Mouse (Mus musculus): ENCODE results near the gene Tmem216.

DNA sequence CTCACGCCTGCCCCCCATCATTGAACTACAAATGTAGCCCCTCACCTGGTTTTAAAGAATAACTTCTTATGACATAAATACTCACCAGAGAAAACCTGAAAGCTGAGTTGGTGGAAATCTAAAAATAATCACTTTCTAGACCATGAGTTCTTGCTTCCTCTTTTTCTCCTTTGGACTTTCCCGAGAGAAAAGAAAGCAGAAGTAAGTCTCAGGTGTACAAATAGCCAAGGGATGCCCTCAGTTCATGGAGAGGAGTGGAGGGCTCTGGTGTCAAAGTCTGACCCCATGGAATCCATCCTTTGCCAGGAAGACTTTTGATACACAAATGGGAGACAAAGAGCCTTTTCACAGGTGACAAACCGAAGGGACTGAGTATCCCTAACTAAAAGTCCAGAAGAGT lies 24.7 kb upstream of the Tmem216 start:
- TF ChIP-seq CTCF (IDR thresholded peaks at IDR 0.05; ENCODE audit: extremely low read depth, insufficient read depth, insufficient read length, insufficient replicate concordance) (no peak), POLR2A (IDR thresholded peaks at IDR 0.05; ENCODE audit: low read depth, low read length) (no peak)
